Mouse (Mus musculus) olfactory bulb, adult 2 months (tissue): Measurements from ENCODE around the gene Ubr3.
A peak's percentile ranks its signal among the peaks of the same experiment; 100 is the strongest.

ENCODE experiments used
- CTCF ChIP-seq: fragments of 200-500 bp; IDR thresholded peaks from 2 replicates; pipeline ENCODE4 v1.5.1; 2012; ENCODE audit warnings: low read depth, mild to moderate bottlenecking, low read length, moderate library complexity; ENCODE audit not compliant: insufficient read depth
- POLR2A ChIP-seq: fragments of 200-500 bp; IDR thresholded peaks from 2 replicates; pipeline ENCODE4 v1.6.1; 2012; ENCODE audit warnings: mild to moderate bottlenecking, low read depth, low read length, moderate library complexity; ENCODE audit not compliant: insufficient read depth

GRCm38 (mm10) chr2:70037221-70037620, 140.2 kb downstream of the Ubr3 start:
- TF ChIP-seq CTCF (peak; percentile 52; the same call in 1 of the 2 replicates), POLR2A (no peak)
